Mouse (Mus musculus): ENCODE results near the gene Lmo3.

DNA sequence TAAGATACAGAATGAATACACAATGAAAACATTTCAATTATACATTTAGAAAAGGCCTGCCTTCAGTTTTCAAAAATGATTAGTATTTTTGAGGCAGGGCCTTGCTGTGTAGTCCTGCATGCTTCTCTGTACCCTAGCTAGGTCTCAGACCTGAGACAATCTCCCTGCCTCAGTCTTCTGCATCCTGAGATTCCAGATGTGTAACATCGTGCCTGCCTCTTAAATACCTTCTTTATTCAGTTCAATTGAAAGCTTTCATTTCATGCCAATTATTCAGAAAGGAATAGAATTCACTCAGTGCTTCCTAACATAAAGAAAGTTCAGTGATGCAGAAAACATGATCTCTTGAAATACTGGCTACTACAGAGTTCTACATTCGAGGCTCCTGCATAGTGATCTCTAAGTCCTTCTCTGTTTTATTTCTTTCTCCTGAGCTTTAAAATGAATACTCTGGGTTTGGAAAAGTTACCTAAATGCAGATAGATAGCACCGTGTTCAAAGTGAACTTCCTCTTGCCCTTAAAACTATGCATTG is 137.2 kb downstream of the Lmo3 start:
- TF ChIP-seq POLR2A (IDR thresholded peaks at IDR 0.05; ENCODE audit: control insufficient read depth, low read depth, low read length) (no peak), CTCF (IDR thresholded peaks at IDR 0.05; ENCODE audit: control insufficient read depth, insufficient read depth, insufficient replicate concordance, low read depth, low read length) (no peak)

Measured in testis, adult 2 months (tissue).